Mouse (Mus musculus): Measurements from ENCODE around the gene Gm21970. TPM values are rescaled to one million over a fixed set of nuclear protein-coding genes. Genes with fewer than 3 reads are reported as not detected.

Gene Gm21970
- polyA plus RNA-seq (2017; shearing (Covaris generic)): 1 to 10 TPM in 1 of 3 experiments, not detected in 2; 2.6 TPM

- ATAC-seq: no peak
Measured at GRCm38 (mm10) chr16:91391421-91391820, at the start of gene Gm21970. Gene Gm21970, plus strand, starts transcription at chr16:91391721.

- ATAC-seq: no peak
Measured at GRCm38 (mm10) chr16:91346491-91346890, 45.0 kb upstream of the Gm21970 start.

- no peak for ATAC-seq
Measured at GRCm38 (mm10) chr16:91347491-91348263, 43.8 kb upstream of the Gm21970 start.

- ATAC-seq: no peak
Measured at GRCm38 (mm10) chr16:91348264-91348565, 43.3 kb upstream of the Gm21970 start.

DNA sequence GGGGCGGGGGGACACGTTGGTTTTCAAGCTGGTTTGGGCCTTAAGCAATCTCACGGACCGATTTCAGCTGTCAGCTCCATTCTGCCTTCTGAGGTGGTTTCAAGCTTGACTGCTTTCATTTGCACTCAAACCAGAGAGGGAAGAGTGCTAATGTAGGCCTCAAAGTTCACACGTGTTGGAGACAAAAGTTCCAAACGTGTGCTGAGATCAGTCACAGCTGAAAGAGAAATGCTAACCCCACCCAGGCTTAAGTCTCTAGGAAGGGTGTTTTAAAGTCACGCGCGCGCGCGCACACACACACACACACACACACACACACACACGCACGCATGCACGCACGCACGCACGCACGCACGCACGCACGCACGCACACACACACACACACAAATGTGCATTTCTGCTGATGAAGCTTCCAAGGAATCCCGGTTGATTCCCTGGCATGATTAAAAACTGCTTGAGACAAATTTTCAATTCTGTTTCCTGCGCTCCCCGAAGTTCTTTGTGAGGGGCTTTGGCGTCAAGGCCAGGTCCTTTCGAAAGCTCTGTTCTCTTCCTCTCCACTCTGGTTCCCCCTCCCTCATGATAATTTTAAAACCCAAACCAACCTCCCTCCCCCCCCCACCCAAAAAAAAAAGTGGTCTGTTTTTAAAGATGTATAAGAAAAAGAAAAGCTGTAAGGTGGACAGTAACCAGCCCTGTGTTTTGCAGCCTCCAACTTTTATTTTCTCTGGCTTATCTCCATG is 42.8 kb upstream of the Gm21970 start:
- ATAC-seq: no peak

GRCm38 (mm10) chr16:91352084-91352562 is 39.4 kb upstream of the Gm21970 start:
- ATAC-seq: peak; percentile 46

DNA sequence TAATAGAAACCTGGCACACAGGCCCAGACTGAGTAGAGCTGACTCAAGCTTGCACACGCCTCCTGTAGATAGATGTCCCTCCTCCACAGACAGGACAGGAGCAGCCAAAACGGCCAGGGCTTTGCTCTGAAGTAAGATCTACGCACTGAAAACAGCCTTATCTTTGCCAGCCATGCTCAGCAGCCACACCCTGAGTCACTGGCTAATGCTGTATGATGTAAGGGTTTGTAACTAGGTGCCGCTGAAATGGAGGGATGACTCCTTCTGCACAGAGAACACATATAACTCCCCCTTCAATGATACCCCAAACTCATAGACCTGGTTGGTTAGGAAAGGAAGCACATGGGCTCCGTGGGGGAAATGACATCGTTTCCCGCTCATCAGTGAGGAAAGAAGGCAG is 38.8 kb upstream of the Gm21970 start:
- no peak for ATAC-seq

DNA sequence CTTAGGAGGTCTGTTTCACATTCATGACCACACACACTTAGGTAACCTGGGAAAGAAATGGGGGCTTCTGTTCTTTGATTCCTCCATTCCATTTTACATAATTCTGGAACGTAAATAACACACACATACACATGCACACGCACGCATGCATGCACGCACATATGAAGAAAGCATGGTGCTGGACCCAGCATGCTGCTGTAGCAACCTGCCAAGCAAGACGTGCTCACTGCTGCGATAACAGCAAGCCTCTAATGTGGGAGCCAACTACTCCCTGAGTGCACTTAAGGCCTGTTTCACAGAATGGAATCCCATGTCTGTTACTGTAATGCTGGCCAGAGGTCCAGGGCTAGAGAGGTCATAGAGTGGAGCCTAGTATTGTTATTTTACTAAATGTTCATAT is 38.3 kb upstream of the Gm21970 start:
- no peak for ATAC-seq

- ATAC-seq: no peak
Measured at GRCm38 (mm10) chr16:91353638-91354037, 37.9 kb upstream of the Gm21970 start.

GRCm38 (mm10) chr16:91354599-91354998 is 36.9 kb upstream of the Gm21970 start:
- no peak for ATAC-seq

DNA sequence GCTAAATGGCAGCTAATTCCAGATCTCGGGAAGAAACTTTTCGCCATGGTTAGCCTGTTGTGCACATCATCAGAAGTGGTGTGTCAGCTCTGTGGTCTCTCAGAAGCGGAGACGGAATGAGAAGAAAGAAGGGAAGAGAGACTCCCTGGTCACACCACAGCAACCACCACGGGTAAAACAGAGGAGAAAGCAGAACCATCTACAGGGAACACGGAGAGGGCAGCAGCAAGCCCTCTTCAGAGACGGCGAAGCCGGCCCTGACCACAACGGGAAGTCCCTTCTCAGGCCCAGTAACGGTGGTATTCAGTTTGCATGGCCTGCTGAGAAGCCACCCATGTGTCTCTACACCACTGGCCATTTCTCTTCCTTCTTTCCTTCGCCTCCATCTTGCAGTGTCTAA is 36.4 kb upstream of the Gm21970 start:
- ATAC-seq: no peak

- no peak for ATAC-seq
Measured at GRCm38 (mm10) chr16:91356760-91357525, 34.6 kb upstream of the Gm21970 start.

GRCm38 (mm10) chr16:91357526-91357900 is 34.0 kb upstream of the Gm21970 start:
- ATAC-seq: no peak

GRCm38 (mm10) chr16:91358555-91358954 is 33.0 kb upstream of the Gm21970 start:
- ATAC-seq: peak; percentile 75

DNA sequence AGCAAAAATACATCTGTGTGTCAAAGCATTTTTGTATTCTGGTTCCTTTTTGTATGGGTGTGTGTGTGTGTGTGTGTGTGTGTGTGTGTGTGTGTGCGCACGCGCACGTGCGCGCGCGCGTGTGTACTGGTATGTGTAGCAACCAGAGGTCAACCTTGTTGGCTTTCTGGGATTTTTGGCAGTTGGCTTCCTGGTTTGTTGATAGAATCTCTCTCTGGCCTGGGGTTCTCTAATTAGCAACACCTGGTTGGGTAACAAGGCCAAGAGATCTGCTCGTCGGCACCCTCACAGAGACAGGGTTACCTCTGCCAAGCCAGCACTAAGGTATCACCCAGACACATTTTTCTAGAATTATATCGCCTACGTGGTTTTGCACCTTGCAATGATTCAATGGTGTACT is 32.0 kb upstream of the Gm21970 start:
- no peak for ATAC-seq

DNA sequence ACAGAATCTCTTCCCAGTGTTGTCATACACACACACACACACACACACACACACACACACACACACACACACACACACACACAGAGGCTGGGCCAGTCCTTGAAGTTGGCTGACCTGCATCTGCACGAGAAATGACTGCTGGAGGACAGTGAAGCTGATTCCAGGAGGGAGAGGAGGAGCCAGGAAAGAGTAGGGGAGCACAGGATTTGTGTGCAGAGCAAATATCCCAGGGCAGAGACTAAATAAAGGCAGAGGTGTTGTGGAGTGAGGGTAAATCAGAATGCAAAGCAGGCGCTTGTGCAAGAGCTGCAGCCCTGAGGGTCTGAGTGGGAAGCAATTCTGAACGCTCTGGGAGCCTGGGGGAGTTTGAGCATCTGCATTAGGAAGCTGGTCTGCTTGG is 31.4 kb upstream of the Gm21970 start:
- ATAC-seq: no peak

GRCm38 (mm10) chr16:91362006-91362405 is 29.5 kb upstream of the Gm21970 start:
- no peak for ATAC-seq

DNA sequence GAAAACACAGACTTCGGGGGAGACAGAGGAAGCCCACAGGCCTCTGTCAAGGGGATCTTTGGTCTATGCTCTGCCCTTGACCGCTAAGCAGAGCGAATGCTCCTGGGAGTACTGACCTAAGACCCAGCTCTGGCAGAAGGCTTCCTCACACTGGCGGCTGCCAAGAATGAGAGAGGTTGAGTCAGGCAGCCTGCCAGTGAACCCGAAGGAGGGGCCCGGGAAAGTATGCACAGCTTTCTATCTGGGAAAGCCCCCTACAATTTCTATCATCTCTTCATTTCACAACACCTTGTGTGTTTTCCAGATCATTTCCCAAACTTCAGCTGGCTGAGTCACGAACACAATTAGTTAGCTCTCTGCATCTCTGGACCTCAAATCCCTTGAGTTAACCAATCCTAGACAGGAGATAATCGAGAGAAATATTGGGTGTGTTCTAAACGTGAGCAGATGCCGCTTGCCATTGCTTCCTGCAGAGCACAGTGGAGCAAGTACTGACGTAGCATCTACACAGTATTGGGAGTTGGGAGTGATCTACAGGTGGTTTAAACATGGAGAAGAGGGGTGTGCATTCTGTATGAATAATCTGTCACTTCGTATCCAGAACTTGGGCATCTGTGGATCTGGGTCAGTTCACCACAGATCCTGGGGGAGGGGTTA is 28.8 kb upstream of the Gm21970 start:
- no peak for ATAC-seq

DNA sequence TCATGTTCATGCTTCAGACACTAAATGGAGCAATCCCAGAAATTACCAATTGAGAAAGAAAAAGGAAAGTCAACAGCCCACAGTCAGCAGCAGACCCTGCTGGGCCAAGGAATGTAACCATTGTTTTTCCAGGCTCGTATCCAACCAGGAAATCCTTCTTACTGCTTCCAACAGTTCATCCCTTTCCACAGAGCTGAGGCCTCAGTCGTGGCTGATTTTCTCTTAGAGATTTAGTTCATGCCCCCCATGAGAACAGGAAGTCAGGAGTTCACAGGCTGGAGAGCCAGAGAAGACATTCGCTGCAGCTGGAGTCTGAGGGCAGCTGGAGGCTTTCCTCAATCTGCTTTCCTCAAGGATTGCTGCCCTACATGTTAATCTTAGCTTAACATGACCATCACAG is 28.0 kb upstream of the Gm21970 start:
- ATAC-seq: no peak

DNA sequence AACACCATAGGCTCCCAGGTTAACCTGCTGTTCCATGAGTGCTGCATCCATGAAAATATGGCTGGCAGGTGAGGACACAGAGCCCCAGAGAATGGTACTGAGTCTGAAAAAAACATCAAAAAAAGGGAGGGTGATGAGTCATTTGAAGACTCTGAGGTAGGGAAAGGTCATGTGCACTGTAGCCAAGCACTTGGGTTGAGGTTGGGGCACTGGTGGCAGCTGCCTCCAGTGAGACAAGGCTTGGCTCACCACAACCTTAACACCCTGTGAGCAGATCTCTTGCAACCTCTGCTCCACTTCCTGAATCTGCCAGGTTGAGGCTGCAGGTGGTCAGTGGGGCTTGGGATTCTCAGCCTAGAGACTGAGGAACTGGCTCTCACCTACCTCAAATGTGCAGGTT is 25.0 kb upstream of the Gm21970 start:
- ATAC-seq: peak; percentile 95

DNA sequence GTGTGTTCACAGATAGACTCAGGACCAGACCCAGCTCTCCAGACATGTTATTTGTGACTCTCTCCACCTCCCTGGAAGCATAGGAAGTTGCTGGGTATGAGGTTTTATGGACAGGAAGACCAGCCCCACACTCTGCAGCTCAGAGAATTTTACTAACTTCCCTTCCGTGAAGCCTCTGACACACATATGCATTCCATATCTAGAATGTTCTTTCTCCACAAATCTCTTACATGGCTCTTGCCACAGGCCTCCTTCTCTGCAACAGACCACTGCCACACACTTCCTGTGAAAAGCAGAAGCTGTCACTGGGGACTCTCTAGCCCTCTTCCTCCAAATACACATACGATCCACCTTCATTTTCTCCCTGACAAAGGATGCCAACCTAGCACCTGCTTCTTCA is 24.5 kb upstream of the Gm21970 start:
- peak; percentile 55 for ATAC-seq

- peak; percentile 64 for ATAC-seq
Measured at GRCm38 (mm10) chr16:91372577-91373472, 18.7 kb upstream of the Gm21970 start, which contains the start of gene Ifnar2. Gene Ifnar2, plus strand, starts transcription at chr16:91372783.
